Mouse (Mus musculus) left cerebral cortex, postnatal 10 days (tissue): ENCODE data around the gene Kifc3. TPM values are rescaled to one million over a fixed set of nuclear protein-coding genes. Genes with fewer than 3 reads are reported as not detected.

Experiments
- DNase-seq, 2 experiments: peaks; one replicate each; pipeline ENCODE4 v3.0.0; 2021 to 2022; ENCODE audit warnings: low spot score in 2 of 2, mixed read lengths in 1 of 2; ENCODE audit errors: extremely low spot score in 1 of 2
- intact Hi-C: fragments of 180-260 bp; cut with DNase I; formaldehyde crosslinking; loops from one replicate; pipeline ENCODE4 v1.15.1; 2025
- total RNA-seq, 2 experiments: library from RNA; stranded (reverse); gene quantifications; 2 replicates each; pipeline ENCODE4 v1.2.3; 2021

Kifc3 gene
- total RNA-seq, 2 experiments from 2014 or later, result 56.2 to 58.6 TPM

- intact Hi-C loops, result no loop called here
- no peak for DNase-seq
These were observed 146.2 kb downstream of the Kifc3 start for GRCm38 (mm10) chr8:95056414-95056813.

DNA sequence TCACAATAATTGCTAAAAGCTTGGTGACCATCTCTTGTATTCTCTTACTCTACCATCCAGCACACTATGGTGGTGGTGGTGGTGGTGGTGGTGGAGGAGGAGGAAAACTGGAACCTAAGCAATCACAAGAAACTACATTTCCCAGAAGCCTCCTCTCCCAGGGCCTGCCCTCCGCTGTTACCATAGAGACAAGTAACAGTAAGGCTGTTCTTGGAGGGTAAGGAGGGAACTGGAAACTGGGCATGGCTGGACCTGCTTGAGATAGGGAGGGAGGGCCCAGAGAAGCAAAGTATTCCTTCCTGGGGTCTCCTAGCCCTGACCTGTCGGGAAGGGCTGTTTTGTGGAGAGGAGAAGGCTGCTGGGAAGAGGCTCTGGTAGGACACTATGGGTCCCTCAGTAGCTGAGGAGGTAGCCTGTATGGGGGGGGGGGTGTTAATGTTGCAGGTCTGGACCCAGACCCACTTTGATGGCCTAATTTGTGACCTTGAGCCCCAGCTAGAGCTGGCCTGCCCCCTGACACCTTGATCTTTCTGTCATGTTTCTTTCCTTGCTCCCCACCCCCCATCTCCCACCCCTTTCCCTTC is 147.6 kb downstream of the Kifc3 start, which contains the start of gene Drc7:
Drc7 (plus strand) TSS at position 177 of the 584 bp plus-strand sequence.
- intact Hi-C loops, result no loop called here
- DNase-seq, result peak in 1 of 2 experiments; percentile 29

DNA sequence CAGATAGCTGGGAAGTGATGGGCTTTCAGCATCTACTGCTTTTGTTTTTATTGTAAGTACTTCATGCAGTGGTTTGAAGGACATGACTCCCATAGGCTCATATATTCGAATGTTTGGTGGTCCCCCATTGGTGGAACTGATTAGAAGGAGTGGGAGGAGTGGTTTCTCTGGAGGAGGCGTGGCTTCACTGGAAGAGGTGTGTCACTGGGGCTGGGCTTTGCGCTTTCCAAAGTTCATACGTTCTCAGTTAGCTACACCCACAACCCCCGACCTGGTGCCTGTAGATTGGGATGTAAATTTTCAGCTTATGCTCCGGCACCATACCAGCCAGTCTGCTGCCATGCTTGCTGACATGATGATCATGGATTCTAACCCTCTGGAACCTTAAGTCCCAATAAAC is 148.2 kb downstream of the Kifc3 start:
- intact Hi-C loops, result no loop called here
- DNase-seq, result no peak

Other genes starting within 250 kb of the Kifc3 start
- 100 to 1,000 TPM; 122 to 128 TPM for gene Adgrg1, start 228.1 kb downstream of the Kifc3 start, total RNA-seq
- under 1 TPM; 0.22 to 0.32 TPM for gene Adgrg3, start 185.1 kb downstream of the Kifc3 start, total RNA-seq
- gene Drc7, start 147.7 kb downstream of the Kifc3 start, total RNA-seq, result 1 to 10 TPM in 1 of 2 experiments, under 1 TPM in 1; 0.86 to 1.6 TPM
- 10 to 100 TPM; 40.9 to 45.3 TPM for gene Katnb1, start 121.6 kb downstream of the Kifc3 start, total RNA-seq
- under 1 TPM; 0.58 to 0.71 TPM for gene Cngb1, start 103.8 kb upstream of the Kifc3 start, total RNA-seq
- 1 to 10 TPM; 1.7 to 2.3 TPM for gene Tepp, start 107.8 kb upstream of the Kifc3 start, total RNA-seq
- gene Zfp319, start 129.1 kb upstream of the Kifc3 start, total RNA-seq, result 10 to 100 TPM; 17.0 to 18.0 TPM
- 10 to 100 TPM; 19.0 to 19.4 TPM for gene Usb1, start 129.5 kb upstream of the Kifc3 start, total RNA-seq
- gene Mmp15, start 149.5 kb upstream of the Kifc3 start, total RNA-seq, result 10 to 100 TPM; 29.5 to 31.9 TPM
- 10 to 100 TPM; 69.4 to 72.6 TPM for gene Cfap20, start 232.1 kb upstream of the Kifc3 start, total RNA-seq